In the genomic region with DNA sequence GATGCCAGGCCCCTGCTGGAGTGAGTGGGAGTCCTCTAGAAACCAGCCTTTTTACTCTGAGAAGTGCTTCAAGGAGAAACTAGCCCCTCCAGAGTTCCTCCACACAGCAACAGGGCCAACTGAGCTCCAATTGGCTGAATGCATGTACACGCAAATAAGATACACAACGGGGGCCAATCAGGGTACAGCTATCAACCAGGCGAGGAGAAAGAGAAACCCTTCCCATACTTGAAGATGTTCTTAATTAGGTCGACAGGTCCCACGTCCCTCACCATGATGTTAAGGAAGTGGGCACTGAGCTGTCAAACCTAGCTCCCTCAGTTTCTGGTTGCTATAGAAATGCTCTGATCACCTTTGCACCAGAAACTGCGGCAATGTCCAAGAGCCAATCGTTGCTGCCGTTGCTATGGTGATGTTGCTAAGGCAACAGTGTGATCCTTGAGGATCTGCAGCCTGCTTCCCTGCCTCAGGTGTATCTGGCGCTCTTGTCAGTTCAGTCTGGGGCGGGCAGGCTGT, we compare ENCODE assay signal across 8 mouse cellular contexts. TPM values are rescaled to one million over a fixed set of nuclear protein-coding genes. Genes with fewer than 3 reads are reported as not detected.
DNase-seq lines count a peak whose midpoint lies in the region; ATAC-seq lines count a peak whose summit lies in the region.

No protein-coding gene starts in this region.

- H3K27me3 ChIP-seq in heart, embryonic 16.5 days (ENCODE audit: control insufficient read depth, insufficient read depth, low read length), result no peaks in the 10 kb centered on the region
- H3K27me3 ChIP-seq in splenic B cell, adult 2 months (ENCODE audit: control insufficient read depth, insufficient read depth, low read length, poor library complexity, severe bottlenecking), result no peaks in the 10 kb centered on the region

- H3K36me3 ChIP-seq in heart, embryonic 16.5 days (ENCODE audit: control insufficient read depth, insufficient read depth), result no peaks in the 10 kb centered on the region
- no peaks in the 10 kb centered on the region for H3K36me3 ChIP-seq in splenic B cell, adult 2 months (ENCODE audit: control insufficient read depth, insufficient read depth, low read length, poor library complexity, severe bottlenecking)

- whole genome bisulfite sequencing in heart, embryonic 16.5 days, result 8% methylated on average over 10 of the region's 10 CpGs

- H3K4me1 ChIP-seq in heart, embryonic 16.5 days (ENCODE audit: control insufficient read depth, insufficient read depth, low read length), result peaks cover 24% of the 10 kb centered on the region

- H3K9ac ChIP-seq in heart, embryonic 16.5 days (ENCODE audit: low read length), result no peak overlapping the region

- ATAC-seq in heart, embryonic 16.5 days (replicated peaks; ENCODE audit: extremely low read depth, insufficient read depth, low FRiP score), result no peak
- peak; percentile 70 for ATAC-seq in frontal cortex, adult (ENCODE audit: low TSS enrichment)
- ATAC-seq in megakaryocyte-erythroid progenitor cell, adult 5-6 weeks (replicated peaks; ENCODE audit: low FRiP score, low TSS enrichment, poor library complexity, severe bottlenecking), result peak; percentile 57

- H3K27ac ChIP-seq in heart, embryonic 16.5 days (ENCODE audit: low read length), result no peak overlapping the region

- no peak for DNase-seq in heart, postnatal 10 days
- DNase-seq in cerebellum, adult 9-10 months, result peak; percentile 74
- DNase-seq in left cerebral cortex, adult 18-20 months (ENCODE audit: low spot score in 2 of 2), result peak; percentile 61 to 75
- peak; percentile 73 for DNase-seq in splenic B cell, adult 2 months (ENCODE audit: low read depth, low spot score)
- no peak for DNase-seq in gastrocnemius, postnatal 36 days

- intact Hi-C loops in heart, postnatal 10 days (cut with DNase I), result no loop called here
- intact Hi-C loops in gastrocnemius, postnatal 36 days (cut with DNase I), result no loop called here

- peak overlapping the region; percentile 39; the same call in 1 of the 2 replicates for H3K4me2 ChIP-seq in heart, embryonic 16.5 days (ENCODE audit: low read depth, low read length)

- H3K9me3 ChIP-seq in heart, embryonic 16.5 days (replicated peaks; ENCODE audit: control insufficient read depth, low read length), result no peaks in the 10 kb centered on the region

- H3K4me3 ChIP-seq in heart, embryonic 16.5 days (ENCODE audit: low read length), result no peak overlapping the region

RNA-seq across cellular contexts. Expression of a gene that starts 2.9 kb away (rescaled TPM):
- 10.8 and 12.4 TPM in 2 replicates for polyA plus RNA-seq in heart, embryonic 16.5 days (2015; fragmentation: Nextera tagmentation; extraction: Ambion mirVana)
- 10 to 100 TPM in 1 of 2 experiments, 1 to 10 TPM in 1; 9.4 to 12.6 TPM for total RNA-seq in heart, postnatal 10 days (2021)
- 100 to 1,000 TPM; 170 to 186 TPM for total RNA-seq in left cerebral cortex, adult 18-20 months (2021)
- 2.1 and 8.1 TPM in 2 replicates for total RNA-seq in megakaryocyte-erythroid progenitor cell, adult 5-6 weeks (2014; fragmentation: Nextera tagmentation)
- total RNA-seq in megakaryocyte-erythroid progenitor cell, adult 5-6 weeks (2017), result 0.99 and 1.0 TPM in 2 replicates
- 1 to 10 TPM; 3.7 to 4.0 TPM for total RNA-seq in gastrocnemius, postnatal 36 days (2021)

RNA-seq across cellular contexts. Expression of a gene that starts 37.0 kb away (rescaled TPM):
- polyA plus RNA-seq in heart, embryonic 16.5 days (2015; fragmentation: Nextera tagmentation; extraction: Ambion mirVana), result 10.9 and 11.2 TPM in 2 replicates
- 10 to 100 TPM in 1 of 2 experiments, 1 to 10 TPM in 1; 9.4 to 11.1 TPM for total RNA-seq in heart, postnatal 10 days (2021)
- 10 to 100 TPM; 20.3 TPM for total RNA-seq in left cerebral cortex, adult 18-20 months (2021)
- 135 and 191 TPM in 2 replicates for total RNA-seq in megakaryocyte-erythroid progenitor cell, adult 5-6 weeks (2014; fragmentation: Nextera tagmentation)
- 76.4 and 185 TPM in 2 replicates for total RNA-seq in megakaryocyte-erythroid progenitor cell, adult 5-6 weeks (2017)
- total RNA-seq in gastrocnemius, postnatal 36 days (2021), result 10 to 100 TPM; 21.1 to 26.3 TPM

RNA-seq across cellular contexts. Expression of a gene that starts 58.6 kb away (rescaled TPM):
- 158 and 162 TPM in 2 replicates for polyA plus RNA-seq in heart, embryonic 16.5 days (2015; fragmentation: Nextera tagmentation; extraction: Ambion mirVana)
- 100 to 1,000 TPM; 143 to 154 TPM for total RNA-seq in heart, postnatal 10 days (2021)
- 1 to 10 TPM; 6.5 to 7.3 TPM for total RNA-seq in left cerebral cortex, adult 18-20 months (2021)
- not detected in 2 replicates for total RNA-seq in megakaryocyte-erythroid progenitor cell, adult 5-6 weeks (2014; fragmentation: Nextera tagmentation)
- not detected in 2 replicates for total RNA-seq in megakaryocyte-erythroid progenitor cell, adult 5-6 weeks (2017)
- total RNA-seq in gastrocnemius, postnatal 36 days (2021), result 10 to 100 TPM; 42.5 to 50.6 TPM

Comparison
In these comparisons a context has a peak if more than half of its experiments do, and no peak if none do; other contexts are left out.
1. DNase-seq: peak in cerebellum, adult 9-10 months (single experiment), left cerebral cortex, adult 18-20 months (2 of 2) and splenic B cell, adult 2 months (single experiment); none in heart, postnatal 10 days (0 of 2) and gastrocnemius, postnatal 36 days (0 of 2).
2. RNA of a gene that starts 2.9 kb away (total RNA-seq): 170 to 186 TPM in left cerebral cortex, adult 18-20 months; 9.4 to 12.6 TPM in heart, postnatal 10 days, 3.7 to 4.0 TPM in gastrocnemius, postnatal 36 days and 0.99 to 8.1 TPM in megakaryocyte-erythroid progenitor cell, adult 5-6 weeks; every median in the first group is over 10 times any median in the second.
3. RNA of a gene that starts 58.6 kb away (total RNA-seq): 143 to 154 TPM in heart, postnatal 10 days, 42.5 to 50.6 TPM in gastrocnemius, postnatal 36 days and 6.5 to 7.3 TPM in left cerebral cortex, adult 18-20 months; not detected in megakaryocyte-erythroid progenitor cell, adult 5-6 weeks; every median in the first group is over 4 times any median in the second.